Mouse (Mus musculus) heart, postnatal 0 days (tissue): ENCODE measurements around the gene Osbpl5.

Experiments
- CTCF ChIP-seq: IDR thresholded peaks from 2 replicates; pipeline ENCODE4 v1.5.1; 2016; ENCODE audit warnings: antibody characterized with exemption, control low read depth, low read depth
- EP300 ChIP-seq: IDR thresholded peaks from 2 replicates; pipeline ENCODE4 v1.6.1; 2016; ENCODE audit warnings: antibody characterized with exemption, low read depth

DNA sequence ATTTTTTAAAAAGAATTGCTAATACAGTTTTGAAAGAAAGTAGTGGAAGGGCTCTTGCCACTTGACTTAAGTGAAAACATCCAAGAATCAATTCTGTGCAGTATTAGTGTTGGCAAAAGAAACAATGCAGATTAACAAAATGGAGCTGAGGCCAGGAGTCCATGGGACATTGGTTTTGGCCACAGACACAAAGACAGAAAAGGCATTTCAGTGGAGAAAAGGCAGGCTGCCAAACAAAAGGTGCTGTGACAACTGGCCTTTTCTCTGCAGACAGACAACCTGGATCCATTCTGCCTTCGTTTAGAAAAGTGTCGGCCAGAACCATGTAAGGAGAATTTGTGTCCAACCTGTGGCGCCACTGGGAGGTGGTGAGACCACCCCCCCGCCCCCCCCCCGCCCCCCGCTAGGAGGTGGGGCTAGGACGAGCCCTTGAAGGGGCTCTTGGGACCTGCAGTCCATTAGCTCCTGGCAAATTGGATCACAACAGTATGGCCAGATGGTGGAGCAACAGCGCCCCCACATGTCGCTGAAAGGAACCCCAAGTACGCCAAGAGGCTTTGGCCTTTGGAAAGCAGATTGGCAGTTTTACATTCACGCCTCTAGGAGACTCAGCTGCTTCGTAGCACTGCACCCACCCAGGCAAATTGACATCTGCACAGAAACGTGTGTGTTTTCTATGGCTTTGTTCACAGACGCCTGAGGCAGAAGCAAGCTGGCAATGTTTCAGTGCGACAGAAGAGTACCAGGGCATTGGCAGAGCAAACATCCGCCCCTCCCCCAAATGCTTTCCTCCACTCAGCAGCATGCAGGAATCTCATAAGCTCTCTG lies 8.5 kb downstream of the Osbpl5 start:
- TF ChIP-seq CTCF, result peak; percentile 96
- no peak for TF ChIP-seq EP300
